Mouse (Mus musculus) stomach, postnatal 0 days (tissue): ENCODE results near the gene Gdf9.

ENCODE experiments used
- CTCF ChIP-seq: IDR thresholded peaks from 2 replicates; pipeline ENCODE4 v1.5.1; 2016; ENCODE audit warnings: antibody characterized with exemption, low read depth, mild to moderate bottlenecking, moderate library complexity
- EP300 ChIP-seq: optimal IDR thresholded peaks from 2 replicates; pipeline ENCODE3; 2016; ENCODE audit warnings: antibody characterized with exemption

- TF ChIP-seq CTCF (no peak), EP300 (no peak)
Measured at GRCm38 (mm10) chr11:53463551-53464424, 33.0 kb downstream of the Gdf9 start.
